Mouse (Mus musculus): Measurements from ENCODE around the gene Rhox11. TPM values are rescaled to one million over a fixed set of nuclear protein-coding genes. Genes with fewer than 3 reads are reported as not detected.
"Not testable (repeated sequence)": the region's sequence is repeated elsewhere in the genome, so short reads cannot be mapped to it uniquely, and the experiment has no call there.

Rhox11 gene
- polyA plus RNA-seq (2014; fragmentation: Nextera tagmentation; extraction: Ambion mirVana): not detected in 2 replicates

DNA sequence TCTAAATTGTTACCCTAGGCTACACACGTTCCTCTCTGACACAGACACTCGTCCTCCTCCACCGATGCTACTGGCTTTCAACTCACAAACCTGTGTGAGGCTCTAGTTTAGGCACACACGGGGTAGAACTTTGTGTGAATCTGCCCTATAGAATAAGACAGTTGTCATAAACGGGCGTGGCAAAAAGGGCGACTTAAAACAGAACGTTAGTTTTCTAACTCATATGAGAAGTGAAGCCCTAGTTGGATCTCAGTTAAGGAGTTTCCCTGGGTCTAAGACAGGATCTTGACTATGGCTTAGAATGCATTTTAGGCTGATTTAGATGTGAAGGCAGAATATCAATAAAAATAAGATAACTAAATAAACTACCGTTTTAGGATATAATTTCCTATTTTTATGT lies at the start of gene Rhox11:
Gene Rhox11, minus strand, starts transcription at position 101 of the 400 bp plus-strand sequence.
- H3K36me3 ChIP-seq (ENCODE audit: control insufficient read depth, insufficient read depth, low read length): no peaks in the 10 kb centered on the region
- 90% methylated on average over 9 of the region's 9 CpGs for WGBS
- H3K27ac ChIP-seq (ENCODE audit: low read length): no peak within 1 kb of the TSS
- no peak for ATAC-seq (ENCODE audit: insufficient number of reproducible peaks, insufficient read depth, low FRiP score, low read depth)
- no peaks in the 10 kb centered on the region for H3K27me3 ChIP-seq (ENCODE audit: control insufficient read depth, insufficient read depth, low read length)
- H3K9ac ChIP-seq (replicated peaks; ENCODE audit: low read depth, low read length): no peak within 1 kb of the TSS
- no peak within 1 kb of the TSS for H3K4me2 ChIP-seq (replicated peaks; ENCODE audit: low read depth, low read length)
- H3K4me1 ChIP-seq (ENCODE audit: control insufficient read depth, insufficient read depth, low read length): no peaks in the 10 kb centered on the region
- H3K4me3 ChIP-seq (ENCODE audit: low read depth, low read length): no peak within 1 kb of the TSS
- H3K9me3 ChIP-seq (ENCODE audit: control insufficient read depth, low read depth, low read length): no peaks in the 10 kb centered on the region

DNA sequence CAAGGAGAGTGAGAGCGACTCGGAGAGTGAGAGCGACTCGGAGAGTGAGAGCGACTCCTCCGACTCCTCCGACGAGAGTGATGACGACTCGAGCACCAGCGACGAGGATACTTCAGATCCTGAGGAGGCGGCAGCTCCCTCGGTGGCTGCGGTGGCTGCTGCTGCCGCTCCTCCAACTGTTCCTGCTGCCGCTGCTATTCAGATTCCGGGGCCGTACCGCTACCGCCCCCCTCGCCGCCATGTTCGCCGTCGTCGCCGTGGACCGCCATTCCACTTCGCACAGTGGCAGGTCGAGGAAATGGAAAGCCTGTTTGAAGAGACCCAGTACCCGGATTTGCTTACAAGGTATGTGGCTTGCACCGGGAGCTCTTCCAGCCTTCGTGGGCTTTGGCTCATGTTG lies 36.5 kb upstream of the Rhox11 start:
- Histone ChIP-seq H3K9ac (replicated peaks; ENCODE audit: low read depth, low read length) (no peak overlapping the region), H3K4me2 (replicated peaks; ENCODE audit: low read depth, low read length) (no peak overlapping the region), H3K27ac (ENCODE audit: low read length) (no peak overlapping the region), H3K4me3 (ENCODE audit: low read depth, low read length) (no peak overlapping the region), H3K27me3 (ENCODE audit: control insufficient read depth, insufficient read depth, low read length) (no peaks in the 10 kb centered on the region), H3K9me3 (ENCODE audit: control insufficient read depth, low read depth, low read length) (peaks cover 4% of the 10 kb centered on the region; the same call in 1 of the 2 replicates), H3K36me3 (ENCODE audit: control insufficient read depth, insufficient read depth, low read length) (no peaks in the 10 kb centered on the region), H3K4me1 (ENCODE audit: control insufficient read depth, insufficient read depth, low read length) (no peaks in the 10 kb centered on the region)
- no peak for ATAC-seq (ENCODE audit: insufficient number of reproducible peaks, insufficient read depth, low FRiP score, low read depth)
- WGBS: 86% methylated on average over 34 of the region's 34 CpGs

DNA sequence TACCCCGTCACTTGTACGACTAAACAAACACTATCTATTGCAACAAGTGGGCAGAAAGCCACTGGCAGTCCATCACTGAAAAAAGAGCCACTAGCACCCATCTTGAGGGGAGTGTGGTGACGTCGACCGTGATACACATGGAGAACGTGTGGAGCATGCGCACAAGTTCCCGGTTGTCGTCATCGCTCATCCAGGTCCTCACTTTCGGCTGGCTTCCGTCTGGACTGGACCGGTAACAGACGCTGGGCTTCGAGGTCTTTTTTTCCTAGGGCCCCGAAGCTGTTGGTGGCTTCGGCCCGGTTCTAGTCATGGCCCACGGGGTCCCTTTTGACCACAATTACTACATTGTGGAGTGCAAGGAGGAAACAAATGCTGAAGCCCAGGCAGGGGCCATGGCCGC lies 36.0 kb upstream of the Rhox11 start, which contains the start of gene Rhox13:
Gene Rhox13, plus strand, starts transcription at position 238 of the 400 bp plus-strand sequence.
- H3K36me3 ChIP-seq (ENCODE audit: control insufficient read depth, insufficient read depth, low read length): no peaks in the 10 kb centered on the region
- no peak within 1 kb of the TSS for H3K4me2 ChIP-seq (replicated peaks; ENCODE audit: low read depth, low read length)
- peaks cover 4% of the 10 kb centered on the region; the same call in 1 of the 2 replicates for H3K9me3 ChIP-seq (ENCODE audit: control insufficient read depth, low read depth, low read length)
- H3K27ac ChIP-seq (ENCODE audit: low read length): no peak within 1 kb of the TSS
- H3K27me3 ChIP-seq (ENCODE audit: control insufficient read depth, insufficient read depth, low read length): no peaks in the 10 kb centered on the region
- no peak for ATAC-seq (ENCODE audit: insufficient number of reproducible peaks, insufficient read depth, low FRiP score, low read depth)
- H3K4me1 ChIP-seq (ENCODE audit: control insufficient read depth, insufficient read depth, low read length): no peaks in the 10 kb centered on the region
- H3K9ac ChIP-seq (replicated peaks; ENCODE audit: low read depth, low read length): no peak within 1 kb of the TSS
- no peak within 1 kb of the TSS for H3K4me3 ChIP-seq (ENCODE audit: low read depth, low read length)
- WGBS: 93% methylated on average over 20 of the region's 20 CpGs

DNA sequence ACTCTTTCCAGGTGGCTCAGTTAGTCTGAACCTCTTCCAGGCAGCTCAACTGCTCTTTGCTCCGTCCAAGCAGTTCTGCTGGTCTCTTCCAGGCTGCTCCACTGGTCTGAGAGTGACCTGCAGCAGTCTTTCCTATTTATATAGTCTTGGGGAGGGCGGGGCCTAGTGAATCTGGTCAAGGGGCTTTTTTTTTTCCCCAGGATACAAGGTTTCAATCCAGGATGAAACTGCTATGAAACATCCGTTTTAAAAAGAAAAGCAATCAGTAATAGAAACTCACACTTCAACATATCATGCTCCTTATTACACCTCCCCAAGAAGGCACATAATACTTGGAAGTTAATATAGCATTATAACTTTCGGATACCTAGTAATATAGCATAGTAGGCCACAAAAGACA lies 25.9 kb upstream of the Rhox11 start, which contains the start of gene Rhox12:
Gene Rhox12, minus strand, starts transcription at position 101 of the 400 bp plus-strand sequence.
- ATAC-seq (ENCODE audit: insufficient number of reproducible peaks, insufficient read depth, low FRiP score, low read depth): no peak
- no peaks in the 10 kb centered on the region for H3K36me3 ChIP-seq (ENCODE audit: control insufficient read depth, insufficient read depth, low read length)
- no peak within 1 kb of the TSS for H3K9ac ChIP-seq (replicated peaks; ENCODE audit: low read depth, low read length)
- no peak within 1 kb of the TSS for H3K4me2 ChIP-seq (replicated peaks; ENCODE audit: low read depth, low read length)
- H3K27me3 ChIP-seq (ENCODE audit: control insufficient read depth, insufficient read depth, low read length): no peaks in the 10 kb centered on the region
- H3K9me3 ChIP-seq (ENCODE audit: control insufficient read depth, low read depth, low read length): no peaks in the 10 kb centered on the region
- no peak within 1 kb of the TSS for H3K27ac ChIP-seq (ENCODE audit: low read length)
- 72% methylated on average over 4 of the region's 4 CpGs for WGBS
- H3K4me3 ChIP-seq (ENCODE audit: low read depth, low read length): no peak within 1 kb of the TSS
- H3K4me1 ChIP-seq (ENCODE audit: control insufficient read depth, insufficient read depth, low read length): no peaks in the 10 kb centered on the region

DNA sequence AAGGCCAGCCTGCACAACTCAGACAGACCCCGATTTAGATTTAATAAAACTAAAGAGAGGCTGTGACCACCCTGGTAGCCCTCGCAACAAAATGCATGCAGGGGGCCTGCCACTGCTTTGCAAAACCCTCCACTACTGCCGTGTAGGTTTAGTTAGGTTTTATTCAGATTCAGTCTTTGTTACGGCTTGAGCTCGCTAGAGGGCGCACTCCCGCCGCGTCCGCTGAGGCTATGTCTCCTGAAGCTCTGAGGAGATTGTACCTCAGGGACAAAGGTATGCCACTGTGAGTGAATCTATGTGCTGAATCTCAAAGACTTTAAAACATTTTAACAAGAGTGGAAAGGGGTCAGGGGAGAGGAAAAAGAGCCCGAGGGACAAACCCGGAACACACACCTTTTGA lies 715 bp downstream of the Rhox11 start:
- WGBS: 20% methylated on average over 12 of the region's 12 CpGs
- Histone ChIP-seq H3K36me3 (ENCODE audit: control insufficient read depth, insufficient read depth, low read length) (no peaks in the 10 kb centered on the region), H3K4me2 (replicated peaks; ENCODE audit: low read depth, low read length) (no peak overlapping the region), H3K4me3 (ENCODE audit: low read depth, low read length) (no peak overlapping the region), H3K27ac (ENCODE audit: low read length) (no peak overlapping the region), H3K9ac (replicated peaks; ENCODE audit: low read depth, low read length) (no peak overlapping the region), H3K27me3 (ENCODE audit: control insufficient read depth, insufficient read depth, low read length) (no peaks in the 10 kb centered on the region), H3K4me1 (ENCODE audit: control insufficient read depth, insufficient read depth, low read length) (no peaks in the 10 kb centered on the region), H3K9me3 (ENCODE audit: control insufficient read depth, low read depth, low read length) (no peaks in the 10 kb centered on the region)
- ATAC-seq (ENCODE audit: insufficient number of reproducible peaks, insufficient read depth, low FRiP score, low read depth): no peak

DNA sequence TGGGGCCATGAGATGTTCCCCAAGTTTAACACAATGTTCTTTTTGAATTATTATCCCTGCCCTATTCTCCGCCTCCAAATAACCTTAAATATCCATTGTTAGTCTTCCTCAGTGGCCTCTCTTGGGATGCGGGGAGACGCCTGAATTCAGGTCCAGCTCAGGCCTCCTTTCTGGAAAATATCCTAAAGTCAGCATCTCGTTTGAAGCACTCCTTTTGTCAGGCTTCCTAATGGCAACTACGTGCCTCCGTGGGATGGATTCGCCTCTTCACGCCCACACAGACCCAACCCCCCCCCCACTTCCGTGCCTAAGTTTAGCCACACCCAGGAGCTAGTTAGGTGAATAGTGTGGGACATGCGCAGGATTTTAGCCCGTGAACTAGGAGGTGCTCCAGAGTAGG lies 18.8 kb downstream of the Rhox11 start, which contains the start of gene Rhox10:
Gene Rhox10, plus strand, starts transcription at position 301 of the 400 bp plus-strand sequence.
- 84% methylated on average over 11 of the region's 11 CpGs for WGBS
- ATAC-seq (ENCODE audit: insufficient number of reproducible peaks, insufficient read depth, low FRiP score, low read depth): no peak
- Histone ChIP-seq H3K27me3 (ENCODE audit: control insufficient read depth, insufficient read depth, low read length) (no peaks in the 10 kb centered on the region), H3K4me2 (replicated peaks; ENCODE audit: low read depth, low read length) (no peak within 1 kb of the TSS), H3K27ac (ENCODE audit: low read length) (no peak within 1 kb of the TSS), H3K4me3 (ENCODE audit: low read depth, low read length) (no peak within 1 kb of the TSS), H3K9ac (replicated peaks; ENCODE audit: low read depth, low read length) (no peak within 1 kb of the TSS), H3K36me3 (ENCODE audit: control insufficient read depth, insufficient read depth, low read length) (no peaks in the 10 kb centered on the region), H3K9me3 (ENCODE audit: control insufficient read depth, low read depth, low read length) (no peaks in the 10 kb centered on the region), H3K4me1 (ENCODE audit: control insufficient read depth, insufficient read depth, low read length) (no peaks in the 10 kb centered on the region)

DNA sequence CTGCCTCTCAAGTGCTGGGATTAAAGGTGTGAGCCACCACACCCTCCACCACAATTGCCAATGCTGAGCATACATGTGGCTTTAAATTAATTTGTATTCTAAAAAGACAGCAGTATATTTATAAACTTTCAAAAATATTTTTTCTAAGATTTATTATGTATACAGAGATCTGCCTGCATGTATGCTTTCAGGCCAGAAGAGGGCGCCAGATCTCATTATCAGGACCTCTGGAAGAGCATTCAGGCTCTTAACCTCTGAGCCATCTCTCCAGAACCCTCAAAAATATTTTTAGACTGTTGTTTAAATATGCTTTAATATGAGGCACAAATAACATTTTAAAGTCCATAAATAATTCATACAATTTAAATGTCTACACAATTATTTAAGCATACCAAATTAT lies 23.4 kb downstream of the Rhox11 start:
- ATAC-seq (ENCODE audit: insufficient number of reproducible peaks, insufficient read depth, low FRiP score, low read depth): no peak
- WGBS: 0% methylated on average over 1 of the region's 1 CpGs
- H3K36me3 ChIP-seq (ENCODE audit: control insufficient read depth, insufficient read depth, low read length): no peaks in the 10 kb centered on the region

DNA sequence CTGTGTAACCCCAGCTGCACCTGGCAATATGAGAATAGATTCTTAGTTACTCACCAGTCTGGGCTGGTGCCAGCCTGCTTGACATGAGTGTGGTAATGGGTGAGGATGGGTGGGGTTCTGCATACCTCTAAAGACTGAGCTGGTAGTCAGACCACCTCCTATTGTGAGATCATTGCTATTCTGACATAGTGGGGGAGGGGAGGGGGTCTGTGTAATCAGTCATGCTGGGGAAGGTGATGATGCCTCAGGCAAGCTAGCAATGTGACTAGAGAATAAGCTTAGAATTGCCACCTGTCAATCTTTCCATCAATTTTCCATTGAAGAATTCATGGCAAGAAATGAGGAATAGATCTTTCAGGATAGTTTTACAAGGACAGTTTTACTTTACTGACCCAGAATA lies 41.9 kb downstream of the Rhox11 start, which contains the start of gene Btg1-ps2:
Gene Btg1-ps2, minus strand, starts transcription at position 101 of the 400 bp plus-strand sequence.
- not testable (repeated sequence) for H3K4me3 ChIP-seq (ENCODE audit: low read depth, low read length); H3K4me2 ChIP-seq (replicated peaks; ENCODE audit: low read depth, low read length); H3K4me1 ChIP-seq (ENCODE audit: control insufficient read depth, insufficient read depth, low read length)

More for the DNA sequence above, 23.4 kb downstream of the Rhox11 start:
- H3K4me3 ChIP-seq (ENCODE audit: low read depth, low read length): no peak overlapping the region
- H3K4me2 ChIP-seq (replicated peaks; ENCODE audit: low read depth, low read length): no peak overlapping the region
- H3K27ac ChIP-seq (ENCODE audit: low read length): no peak overlapping the region
- H3K9ac ChIP-seq (replicated peaks; ENCODE audit: low read depth, low read length): no peak overlapping the region
- H3K27me3 ChIP-seq (ENCODE audit: control insufficient read depth, insufficient read depth, low read length): no peaks in the 10 kb centered on the region
- no peaks in the 10 kb centered on the region for H3K4me1 ChIP-seq (ENCODE audit: control insufficient read depth, insufficient read depth, low read length)
- H3K9me3 ChIP-seq (ENCODE audit: control insufficient read depth, low read depth, low read length): no peaks in the 10 kb centered on the region

DNA sequence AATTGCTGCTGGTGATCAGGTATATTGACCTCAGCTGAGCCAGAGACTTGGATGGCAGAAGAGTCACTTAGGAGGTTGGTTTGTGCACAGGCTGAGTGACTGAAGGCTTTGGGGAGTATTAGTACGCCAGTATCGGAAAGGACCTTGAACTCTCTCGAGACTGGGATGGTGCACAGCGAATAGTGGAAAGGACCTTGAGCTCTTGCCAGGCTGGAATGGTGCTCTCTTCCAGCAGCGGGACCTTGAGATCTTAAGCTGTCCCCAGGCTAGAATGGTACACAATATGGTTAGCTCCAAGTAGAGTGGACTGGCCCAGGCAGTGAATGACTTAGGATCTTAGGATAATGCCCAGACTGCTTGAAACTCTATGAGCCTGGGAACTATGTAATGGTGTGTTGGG lies 45.3 kb downstream of the Rhox11 start:
- WGBS: 92% methylated on average over 5 of the region's 5 CpGs
- ATAC-seq (ENCODE audit: insufficient number of reproducible peaks, insufficient read depth, low FRiP score, low read depth): no peak

More for the DNA sequence above, 41.9 kb downstream of the Rhox11 start, which contains the start of gene Btg1-ps2:
- ATAC-seq (ENCODE audit: insufficient number of reproducible peaks, insufficient read depth, low FRiP score, low read depth); H3K9me3 ChIP-seq (ENCODE audit: control insufficient read depth, low read depth, low read length); H3K36me3 ChIP-seq (ENCODE audit: control insufficient read depth, insufficient read depth, low read length); H3K9ac ChIP-seq (replicated peaks; ENCODE audit: low read depth, low read length); H3K27me3 ChIP-seq (ENCODE audit: control insufficient read depth, insufficient read depth, low read length); H3K27ac ChIP-seq (ENCODE audit: low read length): not testable (repeated sequence)

More for the DNA sequence above, 45.3 kb downstream of the Rhox11 start:
- H3K4me3 ChIP-seq (ENCODE audit: low read depth, low read length): no peak overlapping the region
- H3K36me3 ChIP-seq (ENCODE audit: control insufficient read depth, insufficient read depth, low read length): no peaks in the 10 kb centered on the region
- no peaks in the 10 kb centered on the region for H3K27me3 ChIP-seq (ENCODE audit: control insufficient read depth, insufficient read depth, low read length)
- no peaks in the 10 kb centered on the region for H3K9me3 ChIP-seq (ENCODE audit: control insufficient read depth, low read depth, low read length)
- no peaks in the 10 kb centered on the region for H3K4me1 ChIP-seq (ENCODE audit: control insufficient read depth, insufficient read depth, low read length)
- no peak overlapping the region for H3K27ac ChIP-seq (ENCODE audit: low read length)
- no peak overlapping the region for H3K4me2 ChIP-seq (replicated peaks; ENCODE audit: low read depth, low read length)
- no peak overlapping the region for H3K9ac ChIP-seq (replicated peaks; ENCODE audit: low read depth, low read length)

All from stomach, embryonic 14.5 days (tissue).